Mouse (Mus musculus): ENCODE results near the gene Nell2. TPM values are rescaled to one million over a fixed set of nuclear protein-coding genes. Genes with fewer than 3 reads are reported as not detected.

Nell2 gene
- polyA plus RNA-seq, 1 experiment from 2014 or later, result 21.0 TPM

DNA sequence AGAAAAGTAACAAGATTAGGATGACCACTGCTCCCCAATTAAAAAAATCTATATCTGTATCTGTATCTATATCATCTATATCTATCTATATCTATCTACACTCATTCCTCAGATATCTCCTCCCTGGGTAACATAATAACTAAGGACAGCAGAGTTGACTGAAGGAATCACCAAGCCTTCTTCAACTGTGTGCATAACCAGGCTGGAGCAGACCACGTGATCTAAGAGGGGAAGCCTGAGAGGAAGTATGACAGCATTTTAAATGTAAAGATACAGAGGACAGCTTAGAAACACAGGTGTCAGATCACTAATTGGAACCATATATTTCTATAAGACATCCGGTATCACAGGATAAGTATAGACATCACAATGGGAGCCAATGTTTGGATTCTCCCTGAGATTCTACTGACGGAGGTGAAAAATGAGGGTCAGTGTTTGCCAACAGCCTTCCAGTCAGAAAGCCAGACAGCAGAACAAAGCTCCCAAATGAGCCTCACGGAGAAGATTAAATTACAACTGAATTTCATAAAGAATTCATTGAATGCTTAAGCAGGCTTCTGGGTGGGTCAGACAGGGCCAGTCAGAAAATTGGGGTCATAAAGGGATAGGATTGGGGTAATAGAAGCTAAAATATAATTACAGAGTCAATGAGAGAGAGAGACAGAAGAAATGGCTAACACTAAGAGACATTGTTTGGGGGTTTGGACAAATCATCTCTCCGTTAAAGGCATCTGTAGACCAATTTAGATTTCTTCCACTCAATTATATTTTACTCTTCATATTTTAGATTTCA is 116.2 kb downstream of the Nell2 start:
- Histone ChIP-seq H3K27ac (ENCODE audit: low read depth) (no peak overlapping the region), H3K9me3 (ENCODE audit: control insufficient read depth, low read length) (no peaks in the 10 kb centered on the region), H3K27me3 (replicated peaks; ENCODE audit: control insufficient read depth, insufficient read depth, low read length) (no peaks in the 10 kb centered on the region), H3K9ac (ENCODE audit: low read length) (no peak overlapping the region), H3K36me3 (ENCODE audit: control insufficient read depth, insufficient read depth, low read length) (no peaks in the 10 kb centered on the region), H3K4me2 (ENCODE audit: low read length) (no peak overlapping the region), H3K4me3 (ENCODE audit: low read depth, low read length) (no peak overlapping the region), H3K4me1 (replicated peaks; ENCODE audit: control insufficient read depth, insufficient read depth, low read length) (no peaks in the 10 kb centered on the region)
- WGBS, result 62% methylated on average over 5 of the region's 5 CpGs
- DNase-seq (ENCODE audit: low spot score) (no peak), ATAC-seq (replicated peaks; ENCODE audit: low FRiP score, low TSS enrichment, low read depth) (peak; percentile 64; the same call in 1 of the 2 replicates)

GRCm38 (mm10) chr15:95410213-95410843 is 118.0 kb downstream of the Nell2 start:
- Histone ChIP-seq H3K36me3 (ENCODE audit: control insufficient read depth, insufficient read depth, low read length) (no peaks in the 10 kb centered on the region), H3K4me2 (ENCODE audit: low read length) (no peak overlapping the region), H3K9ac (ENCODE audit: low read length) (no peak overlapping the region), H3K4me1 (replicated peaks; ENCODE audit: control insufficient read depth, insufficient read depth, low read length) (no peaks in the 10 kb centered on the region), H3K4me3 (ENCODE audit: low read depth, low read length) (no peak overlapping the region), H3K9me3 (ENCODE audit: control insufficient read depth, low read length) (no peaks in the 10 kb centered on the region), H3K27me3 (replicated peaks; ENCODE audit: control insufficient read depth, insufficient read depth, low read length) (no peaks in the 10 kb centered on the region), H3K27ac (ENCODE audit: low read depth) (no peak overlapping the region)
- no peak for DNase-seq (ENCODE audit: low spot score)
- 83% methylated on average over 11 of the region's 11 CpGs for WGBS
- ATAC-seq (replicated peaks; ENCODE audit: low FRiP score, low TSS enrichment, low read depth), result no peak

DNA sequence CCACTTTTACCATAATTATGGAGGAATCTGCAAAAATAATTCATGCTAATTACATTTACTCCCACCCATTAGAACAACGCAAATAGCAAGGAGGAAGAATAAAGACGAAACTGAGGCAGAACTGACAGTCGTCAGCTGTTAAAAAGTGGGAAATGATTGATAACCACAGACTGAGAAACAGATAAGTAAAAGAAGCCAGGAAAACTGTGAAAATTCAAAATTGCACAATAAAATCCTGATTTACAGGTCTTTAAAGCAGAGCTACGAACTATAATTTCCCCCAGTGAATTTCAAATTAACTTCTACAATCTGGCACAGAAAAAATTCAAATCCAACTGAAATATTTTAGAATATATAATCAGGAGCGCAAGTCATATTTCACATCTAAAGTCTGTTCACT is 138.0 kb downstream of the Nell2 start:
- DNase-seq (ENCODE audit: low spot score) (no peak), ATAC-seq (replicated peaks; ENCODE audit: low FRiP score, low TSS enrichment, low read depth) (no peak)
- H3K4me3 ChIP-seq (ENCODE audit: low read depth, low read length), result no peak overlapping the region
- 85% methylated on average over 5 of the region's 5 CpGs for WGBS
- H3K9me3 ChIP-seq (ENCODE audit: control insufficient read depth, low read length), result no peaks in the 10 kb centered on the region
- H3K4me1 ChIP-seq (replicated peaks; ENCODE audit: control insufficient read depth, insufficient read depth, low read length), result 0 out of 2 replicates have a peak, but pooled peaks cover 4% of the 10 kb centered on the region
- no peak overlapping the region for H3K27ac ChIP-seq (ENCODE audit: low read depth)
- H3K27me3 ChIP-seq (replicated peaks; ENCODE audit: control insufficient read depth, insufficient read depth, low read length), result no peaks in the 10 kb centered on the region
- H3K9ac ChIP-seq (ENCODE audit: low read length), result no peak overlapping the region
- H3K36me3 ChIP-seq (ENCODE audit: control insufficient read depth, insufficient read depth, low read length), result no peaks in the 10 kb centered on the region
- H3K4me2 ChIP-seq (ENCODE audit: low read length), result no peak overlapping the region

DNA sequence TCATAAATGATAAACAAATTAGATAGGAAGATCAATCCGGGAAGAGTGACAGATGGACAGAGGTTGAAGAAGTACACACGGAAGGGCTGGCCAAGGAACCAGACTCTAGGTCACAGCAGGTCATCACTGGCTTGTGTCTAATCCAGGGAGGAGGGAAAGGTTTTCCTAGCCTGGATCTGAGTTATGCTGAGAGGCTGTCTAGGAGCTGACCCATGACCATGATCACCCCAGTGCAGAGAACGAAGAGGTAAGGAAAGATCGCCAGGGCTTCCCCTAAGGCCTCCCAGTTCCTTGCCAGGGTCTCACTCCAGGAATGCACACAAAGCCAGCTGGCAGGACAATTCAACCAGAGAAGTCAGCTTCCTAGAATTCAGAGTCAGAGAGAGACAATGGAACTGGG is 139.4 kb downstream of the Nell2 start:
- H3K4me2 ChIP-seq (ENCODE audit: low read length), result no peak overlapping the region
- H3K36me3 ChIP-seq (ENCODE audit: control insufficient read depth, insufficient read depth, low read length), result no peaks in the 10 kb centered on the region
- no peaks in the 10 kb centered on the region for H3K9me3 ChIP-seq (ENCODE audit: control insufficient read depth, low read length)
- no peak for ATAC-seq (replicated peaks; ENCODE audit: low FRiP score, low TSS enrichment, low read depth)
- H3K4me3 ChIP-seq (ENCODE audit: low read depth, low read length), result no peak overlapping the region
- WGBS, result 54% methylated on average over 4 of the region's 4 CpGs
- DNase-seq (ENCODE audit: low spot score), result no peak
- 0 out of 2 replicates have a peak, but pooled peaks cover 4% of the 10 kb centered on the region for H3K4me1 ChIP-seq (replicated peaks; ENCODE audit: control insufficient read depth, insufficient read depth, low read length)
- no peak overlapping the region for H3K27ac ChIP-seq (ENCODE audit: low read depth)
- no peaks in the 10 kb centered on the region for H3K27me3 ChIP-seq (replicated peaks; ENCODE audit: control insufficient read depth, insufficient read depth, low read length)
- no peak overlapping the region for H3K9ac ChIP-seq (ENCODE audit: low read length)

- Histone ChIP-seq H3K4me3 (ENCODE audit: low read depth, low read length) (no peak overlapping the region), H3K36me3 (ENCODE audit: control insufficient read depth, insufficient read depth, low read length) (no peaks in the 10 kb centered on the region), H3K9me3 (ENCODE audit: control insufficient read depth, low read length) (no peaks in the 10 kb centered on the region), H3K9ac (ENCODE audit: low read length) (no peak overlapping the region), H3K27me3 (replicated peaks; ENCODE audit: control insufficient read depth, insufficient read depth, low read length) (no peaks in the 10 kb centered on the region), H3K27ac (ENCODE audit: low read depth) (no peak overlapping the region), H3K4me1 (replicated peaks; ENCODE audit: control insufficient read depth, insufficient read depth, low read length) (no peaks in the 10 kb centered on the region), H3K4me2 (ENCODE audit: low read length) (no peak overlapping the region)
- DNase-seq (ENCODE audit: low spot score) (no peak), ATAC-seq (replicated peaks; ENCODE audit: low FRiP score, low TSS enrichment, low read depth) (no peak)
- WGBS, result 44% methylated on average over 2 of the region's 2 CpGs
Observed at GRCm38 (mm10) chr15:95380859-95381258, 147.5 kb downstream of the Nell2 start.

DNA sequence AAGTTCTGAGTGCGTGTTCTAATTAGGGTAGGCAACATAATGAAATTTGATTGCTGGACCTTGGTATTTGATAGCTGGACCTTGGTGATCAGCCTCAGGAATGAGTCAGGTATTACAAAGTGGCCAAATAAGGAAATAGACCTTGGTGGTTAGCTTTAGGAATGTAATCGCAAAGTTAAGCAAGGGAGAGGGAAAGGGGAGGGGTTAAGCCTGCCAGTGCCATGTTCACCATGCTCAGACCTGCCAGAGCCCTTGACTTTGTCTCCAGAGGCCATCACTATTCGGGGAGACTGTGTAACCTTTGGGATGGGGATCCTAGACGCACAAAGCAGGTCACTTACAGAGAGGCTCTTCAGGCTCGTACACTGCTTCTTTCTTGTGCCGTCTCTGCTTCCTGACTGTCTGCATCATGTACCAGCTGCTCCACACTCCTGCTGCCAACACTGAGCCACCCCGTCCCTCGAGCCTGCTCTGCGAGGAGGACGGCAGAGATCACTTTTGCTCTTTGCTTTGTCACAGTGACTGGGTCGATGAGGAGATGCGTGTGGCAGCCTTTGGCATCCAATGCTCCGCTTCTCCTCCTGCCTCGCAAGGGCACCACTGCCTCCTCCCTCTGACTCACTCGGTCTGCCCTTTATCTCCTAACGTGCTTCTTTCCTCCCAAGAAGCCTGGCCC is 157.5 kb downstream of the Nell2 start:
- Histone ChIP-seq H3K4me1 (replicated peaks; ENCODE audit: control insufficient read depth, insufficient read depth, low read length) (no peaks in the 10 kb centered on the region), H3K27ac (ENCODE audit: low read depth) (no peak overlapping the region), H3K4me3 (ENCODE audit: low read depth, low read length) (no peak overlapping the region), H3K9ac (ENCODE audit: low read length) (no peak overlapping the region), H3K27me3 (replicated peaks; ENCODE audit: control insufficient read depth, insufficient read depth, low read length) (no peaks in the 10 kb centered on the region), H3K36me3 (ENCODE audit: control insufficient read depth, insufficient read depth, low read length) (no peaks in the 10 kb centered on the region), H3K4me2 (ENCODE audit: low read length) (no peak overlapping the region), H3K9me3 (ENCODE audit: control insufficient read depth, low read length) (no peaks in the 10 kb centered on the region)
- DNase-seq (ENCODE audit: low spot score) (no peak), ATAC-seq (replicated peaks; ENCODE audit: low FRiP score, low TSS enrichment, low read depth) (no peak)
- WGBS, result 83% methylated on average over 16 of the region's 16 CpGs

DNA sequence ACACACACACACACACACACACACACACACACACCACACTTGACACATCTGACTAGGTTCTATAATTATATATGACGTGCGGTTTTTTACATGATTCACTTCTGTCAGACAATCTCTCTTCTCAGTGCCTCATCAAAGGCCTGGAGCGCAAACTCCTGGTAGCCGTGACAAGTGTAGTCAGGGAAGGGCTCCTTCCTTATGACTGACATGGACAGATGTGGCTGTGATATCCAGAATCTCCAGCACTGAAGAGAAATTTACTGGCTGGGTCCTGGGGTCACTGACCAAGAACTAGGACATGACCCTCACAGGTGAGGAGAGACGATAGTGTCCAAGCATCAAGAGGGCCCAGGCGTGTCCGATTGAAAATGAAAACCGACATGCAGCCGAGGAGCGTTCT is 160.2 kb downstream of the Nell2 start:
- Histone ChIP-seq H3K4me3 (ENCODE audit: low read depth, low read length) (no peak overlapping the region), H3K9me3 (ENCODE audit: control insufficient read depth, low read length) (no peaks in the 10 kb centered on the region), H3K27me3 (replicated peaks; ENCODE audit: control insufficient read depth, insufficient read depth, low read length) (no peaks in the 10 kb centered on the region), H3K36me3 (ENCODE audit: control insufficient read depth, insufficient read depth, low read length) (no peaks in the 10 kb centered on the region), H3K4me1 (replicated peaks; ENCODE audit: control insufficient read depth, insufficient read depth, low read length) (no peaks in the 10 kb centered on the region), H3K27ac (ENCODE audit: low read depth) (no peak overlapping the region), H3K4me2 (ENCODE audit: low read length) (no peak overlapping the region), H3K9ac (ENCODE audit: low read length) (no peak overlapping the region)
- no peak for ATAC-seq (replicated peaks; ENCODE audit: low FRiP score, low TSS enrichment, low read depth)
- no peak for DNase-seq (ENCODE audit: low spot score)
- 92% methylated on average over 10 of the region's 10 CpGs for WGBS

DNA sequence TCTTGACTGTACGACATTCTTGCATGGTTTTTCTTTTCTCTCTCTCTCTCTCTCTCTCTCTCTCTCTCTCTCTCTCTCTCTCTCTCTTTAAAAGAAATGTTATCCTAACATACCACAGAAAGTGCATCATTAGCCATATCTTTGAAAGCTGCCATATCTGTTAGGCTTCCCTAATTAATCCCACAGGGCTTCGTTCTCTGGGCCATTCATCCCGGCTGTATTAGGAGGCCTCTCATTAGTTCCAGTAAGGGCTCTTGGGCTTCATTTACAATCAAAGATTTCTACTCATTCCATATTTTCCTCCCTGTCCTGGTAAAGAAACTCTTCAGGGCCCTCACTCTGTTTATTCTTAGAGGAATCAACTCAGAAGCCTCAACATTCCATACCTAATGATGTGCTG is 161.9 kb downstream of the Nell2 start:
- Histone ChIP-seq H3K4me3 (ENCODE audit: low read depth, low read length) (no peak overlapping the region), H3K9ac (ENCODE audit: low read length) (no peak overlapping the region), H3K4me1 (replicated peaks; ENCODE audit: control insufficient read depth, insufficient read depth, low read length) (no peaks in the 10 kb centered on the region), H3K27me3 (replicated peaks; ENCODE audit: control insufficient read depth, insufficient read depth, low read length) (no peaks in the 10 kb centered on the region), H3K36me3 (ENCODE audit: control insufficient read depth, insufficient read depth, low read length) (no peaks in the 10 kb centered on the region), H3K4me2 (ENCODE audit: low read length) (no peak overlapping the region), H3K9me3 (ENCODE audit: control insufficient read depth, low read length) (no peaks in the 10 kb centered on the region), H3K27ac (ENCODE audit: low read depth) (no peak overlapping the region)
- DNase-seq (ENCODE audit: low spot score) (no peak), ATAC-seq (replicated peaks; ENCODE audit: low FRiP score, low TSS enrichment, low read depth) (no peak)
- WGBS, result 81% methylated on average over 3 of the region's 3 CpGs
